Mouse (Mus musculus) forebrain, embryonic 13.5 days (tissue): ENCODE results near the gene Vdac2. TPM values are rescaled to one million over a fixed set of nuclear protein-coding genes. Genes with fewer than 3 reads are reported as not detected.

ENCODE experiments used
- ATAC-seq: fragments of 200-750 bp; cut with Nextera tagmentation; 2 replicates; pipeline ENCODE4 v1.8.0; 2017
- H3K27ac ChIP-seq: fragments of 300-500 bp; sonication (generic); 2 replicates; pipeline ENCODE4 v1.5.1; 2015; ENCODE audit warnings: inconsistent platforms, mild to moderate bottlenecking, moderate library complexity
- H3K27me3 ChIP-seq: fragments of 300-500 bp; sonication (generic); 2 replicates; pipeline ENCODE4 v1.6.1; 2015; ENCODE audit warnings: mild to moderate bottlenecking, inconsistent platforms
- H3K36me3 ChIP-seq: fragments of 300-500 bp; sonication (generic); 2 replicates; pipeline ENCODE4 v1.6.1; 2015; ENCODE audit warnings: mild to moderate bottlenecking, inconsistent platforms; ENCODE audit not compliant: poor library complexity, severe bottlenecking
- H3K4me1 ChIP-seq: fragments of 300-500 bp; sonication (generic); 2 replicates; pipeline ENCODE4 v1.6.1; 2015; ENCODE audit warnings: inconsistent platforms
- H3K4me2 ChIP-seq: fragments of 300-500 bp; sonication (generic); 2 replicates; pipeline ENCODE4 v1.6.1; 2015; ENCODE audit warnings: inconsistent platforms, mild to moderate bottlenecking, moderate library complexity
- H3K4me3 ChIP-seq: fragments of 300-500 bp; sonication (generic); 2 replicates; pipeline ENCODE4 v1.5.1; 2015; ENCODE audit warnings: mild to moderate bottlenecking, inconsistent platforms
- H3K9ac ChIP-seq: fragments of 300-500 bp; sonication (generic); 2 replicates; pipeline ENCODE4 v1.6.1; 2015; ENCODE audit warnings: mild to moderate bottlenecking, inconsistent platforms
- H3K9me3 ChIP-seq: fragments of 300-500 bp; sonication (generic); replicated peaks from 2 replicates; pipeline ENCODE4 v1.6.1; 2016; ENCODE audit warnings: inconsistent platforms
- WGBS: fragments of 180-500 bp; shearing (Covaris S2); methylation state at CpG from one replicate; pipeline ENCODE4 v1.1.7; 2015; 5-methylcytosine and 5-hydroxymethylcytosine counted together
- polyA plus RNA-seq: library from polyadenylated mRNA; unstranded; fragments of >200 nt; fragmentation: Nextera tagmentation; extraction: Ambion mirVana; gene quantifications from 2 replicates; pipeline ENCODE4 v1.2.1, GENCODE M21; 2015

The Vdac2 gene
- 261 and 270 TPM in 2 replicates for polyA plus RNA-seq

DNA sequence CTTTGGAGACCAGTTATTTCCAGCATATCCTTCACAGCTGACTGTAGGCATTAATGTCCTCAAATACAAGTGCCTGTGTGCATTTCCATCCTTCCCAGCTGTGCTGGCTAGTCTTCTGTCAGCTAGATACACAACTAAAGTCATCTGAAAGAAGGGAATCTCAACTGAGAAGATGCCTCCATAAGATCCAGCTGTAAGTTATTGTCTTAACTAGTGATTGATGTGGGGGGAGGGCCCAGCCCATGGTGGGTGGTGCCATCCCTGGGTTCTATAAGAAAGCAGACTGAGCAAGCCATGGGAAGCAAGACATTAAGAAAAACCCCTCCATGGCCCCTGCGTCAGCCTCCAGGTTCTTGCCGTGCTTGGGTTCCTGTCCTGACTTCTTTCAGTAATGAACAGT lies at the start of gene Vdac2:
Gene Vdac2 (plus strand): TSS at position 301 of the 400 bp plus-strand sequence.
- Histone ChIP-seq H3K4me2 (no peak within 1 kb of the TSS), H3K4me1 (0 out of 2 replicates have a peak, but pooled peaks cover 6% of the 10 kb centered on the region), H3K9ac (no peak within 1 kb of the TSS), H3K4me3 (no peak within 1 kb of the TSS), H3K9me3 (no peaks in the 10 kb centered on the region), H3K27me3 (no peaks in the 10 kb centered on the region), H3K36me3 (no peaks in the 10 kb centered on the region), H3K27ac (no peak within 1 kb of the TSS)
- 97% methylated on average over 2 of the region's 2 CpGs for WGBS
- no peak for ATAC-seq

GRCm38 (mm10) chr14:21776201-21776600 lies 48.8 kb upstream of the Vdac2 start:
- Histone ChIP-seq H3K27ac (no peak overlapping the region), H3K9me3 (no peaks in the 10 kb centered on the region), H3K4me1 (no peaks in the 10 kb centered on the region), H3K4me2 (no peak overlapping the region), H3K4me3 (no peak overlapping the region), H3K27me3 (no peaks in the 10 kb centered on the region), H3K9ac (no peak overlapping the region), H3K36me3 (peaks cover 38% of the 10 kb centered on the region)
- no peak for ATAC-seq
- 95% methylated on average over 4 of the region's 4 CpGs for WGBS

GRCm38 (mm10) chr14:21786500-21786899 lies 38.5 kb upstream of the Vdac2 start:
- no peak overlapping the region for H3K9ac ChIP-seq
- ATAC-seq = no peak
- H3K36me3 ChIP-seq = peaks cover 39% of the 10 kb centered on the region
- 54% methylated on average over 4 of the region's 4 CpGs for WGBS
- H3K27me3 ChIP-seq = no peaks in the 10 kb centered on the region
- H3K4me1 ChIP-seq = peaks cover 6% of the 10 kb centered on the region
- no peak overlapping the region for H3K27ac ChIP-seq
- H3K4me3 ChIP-seq = no peak overlapping the region
- no peaks in the 10 kb centered on the region for H3K9me3 ChIP-seq
- no peak overlapping the region for H3K4me2 ChIP-seq

GRCm38 (mm10) chr14:21787374-21787773 lies 37.7 kb upstream of the Vdac2 start:
- H3K27me3 ChIP-seq = no peaks in the 10 kb centered on the region
- no peaks in the 10 kb centered on the region for H3K9me3 ChIP-seq
- no peak overlapping the region for H3K4me2 ChIP-seq
- no peak overlapping the region for H3K27ac ChIP-seq
- H3K4me1 ChIP-seq = peaks cover 6% of the 10 kb centered on the region
- H3K36me3 ChIP-seq = peaks cover 46% of the 10 kb centered on the region
- no peak overlapping the region for H3K9ac ChIP-seq
- no peak overlapping the region for H3K4me3 ChIP-seq
- no peak for ATAC-seq
- WGBS = 82% methylated on average over 3 of the region's 3 CpGs

- WGBS = 89% methylated on average over 5 of the region's 5 CpGs
- H3K4me2 ChIP-seq = no peak overlapping the region
- H3K27ac ChIP-seq = no peak overlapping the region
- peaks cover 54% of the 10 kb centered on the region for H3K36me3 ChIP-seq
- no peaks in the 10 kb centered on the region for H3K9me3 ChIP-seq
- no peak overlapping the region for H3K4me3 ChIP-seq
- peaks cover 6% of the 10 kb centered on the region for H3K4me1 ChIP-seq
- no peaks in the 10 kb centered on the region for H3K27me3 ChIP-seq
- ATAC-seq = no peak
- no peak overlapping the region for H3K9ac ChIP-seq
Measured at GRCm38 (mm10) chr14:21788121-21788520, 36.9 kb upstream of the Vdac2 start.

DNA sequence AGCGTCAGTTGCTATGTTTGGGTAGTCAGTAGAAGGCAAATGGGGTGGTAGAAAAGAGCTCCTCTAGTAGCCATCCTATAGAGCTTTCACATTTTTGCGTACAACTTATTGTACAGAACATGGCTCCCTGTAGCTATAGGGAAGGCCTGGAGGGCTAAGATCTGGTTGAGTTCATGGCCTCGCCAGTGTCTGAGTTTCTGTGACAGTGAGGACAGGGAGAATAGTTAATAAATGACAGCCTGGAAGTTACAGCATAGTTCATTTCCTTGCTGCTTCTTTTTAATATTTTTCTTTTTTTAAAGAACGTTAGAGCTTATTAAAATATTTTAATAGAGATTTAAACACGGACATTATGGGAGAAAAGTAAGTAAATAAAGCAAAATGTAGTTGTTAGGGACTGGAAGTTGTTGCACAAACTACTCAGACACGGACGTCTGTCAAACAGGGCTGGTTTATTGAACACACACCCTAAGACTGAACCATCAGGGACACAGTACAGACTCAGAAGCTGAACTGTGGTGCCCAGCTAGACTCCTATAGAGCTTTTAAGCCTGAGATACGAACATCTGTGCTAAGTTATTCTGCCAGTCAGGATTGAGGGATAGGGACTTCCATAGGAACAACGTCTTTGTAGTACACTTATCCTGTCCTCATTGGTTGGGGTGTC lies 34.3 kb upstream of the Vdac2 start:
- H3K4me2 ChIP-seq = no peak overlapping the region
- no peaks in the 10 kb centered on the region for H3K9me3 ChIP-seq
- H3K27me3 ChIP-seq = no peaks in the 10 kb centered on the region
- H3K9ac ChIP-seq = no peak overlapping the region
- no peak overlapping the region for H3K4me3 ChIP-seq
- ATAC-seq = no peak
- peaks cover 46% of the 10 kb centered on the region for H3K36me3 ChIP-seq
- WGBS = 93% methylated on average over 9 of the region's 9 CpGs
- H3K27ac ChIP-seq = no peak overlapping the region
- H3K4me1 ChIP-seq = peaks cover 13% of the 10 kb centered on the region

DNA sequence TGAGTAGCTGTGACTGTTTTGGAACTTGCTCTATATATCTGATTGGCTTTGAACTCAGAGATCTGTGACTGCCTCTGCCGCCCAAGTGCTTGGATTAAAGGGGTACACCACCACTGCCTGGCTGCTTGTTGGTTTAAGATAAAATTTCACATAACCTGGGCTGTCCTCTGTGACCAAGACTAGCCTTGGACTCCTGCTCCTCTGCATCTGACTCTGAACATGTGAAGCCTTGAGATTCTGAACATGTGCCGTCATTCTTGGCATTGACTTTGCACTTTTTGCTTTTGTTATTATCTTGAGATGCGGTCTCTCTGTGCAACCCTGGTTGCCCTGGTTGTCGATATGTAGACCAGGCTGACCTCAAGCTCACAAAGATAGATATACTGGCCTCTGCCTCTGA lies 33.3 kb upstream of the Vdac2 start:
- H3K4me1 ChIP-seq = peaks cover 8% of the 10 kb centered on the region
- 94% methylated on average over 4 of the region's 4 CpGs for WGBS
- H3K4me2 ChIP-seq = no peak overlapping the region
- H3K36me3 ChIP-seq = peaks cover 41% of the 10 kb centered on the region
- no peaks in the 10 kb centered on the region for H3K9me3 ChIP-seq
- H3K9ac ChIP-seq = no peak overlapping the region
- H3K27me3 ChIP-seq = no peaks in the 10 kb centered on the region
- ATAC-seq = no peak
- no peak overlapping the region for H3K4me3 ChIP-seq
- H3K27ac ChIP-seq = no peak overlapping the region

DNA sequence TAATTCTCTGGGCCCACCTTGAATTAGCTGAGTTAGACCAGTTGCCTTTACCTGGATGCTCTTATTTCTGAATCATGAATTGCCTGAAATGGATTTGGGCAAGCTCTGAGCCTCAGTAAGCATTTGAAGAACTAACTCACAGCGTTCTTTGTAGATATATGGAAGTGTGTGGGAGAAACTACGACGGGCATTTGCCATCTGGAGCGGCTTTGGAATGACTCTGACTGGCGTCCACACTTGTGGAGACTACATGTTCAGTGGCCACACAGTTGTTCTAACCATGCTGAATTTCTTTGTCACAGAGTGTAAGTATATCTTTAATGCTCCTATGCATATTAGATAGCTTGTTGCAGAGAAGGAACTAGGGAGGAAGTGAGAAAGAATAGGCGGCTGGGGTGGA lies 32.8 kb upstream of the Vdac2 start:
- no peaks in the 10 kb centered on the region for H3K27me3 ChIP-seq
- peaks cover 41% of the 10 kb centered on the region for H3K36me3 ChIP-seq
- H3K27ac ChIP-seq = no peak overlapping the region
- H3K4me1 ChIP-seq = 0 out of 2 replicates have a peak, but pooled peaks cover 7% of the 10 kb centered on the region
- no peaks in the 10 kb centered on the region for H3K9me3 ChIP-seq
- 97% methylated on average over 6 of the region's 6 CpGs for WGBS
- no peak for ATAC-seq
- no peak overlapping the region for H3K4me3 ChIP-seq
- H3K4me2 ChIP-seq = no peak overlapping the region
- H3K9ac ChIP-seq = no peak overlapping the region

GRCm38 (mm10) chr14:21800641-21801040 lies 24.4 kb upstream of the Vdac2 start:
- 95% methylated on average over 4 of the region's 4 CpGs for WGBS
- ATAC-seq = no peak

DNA sequence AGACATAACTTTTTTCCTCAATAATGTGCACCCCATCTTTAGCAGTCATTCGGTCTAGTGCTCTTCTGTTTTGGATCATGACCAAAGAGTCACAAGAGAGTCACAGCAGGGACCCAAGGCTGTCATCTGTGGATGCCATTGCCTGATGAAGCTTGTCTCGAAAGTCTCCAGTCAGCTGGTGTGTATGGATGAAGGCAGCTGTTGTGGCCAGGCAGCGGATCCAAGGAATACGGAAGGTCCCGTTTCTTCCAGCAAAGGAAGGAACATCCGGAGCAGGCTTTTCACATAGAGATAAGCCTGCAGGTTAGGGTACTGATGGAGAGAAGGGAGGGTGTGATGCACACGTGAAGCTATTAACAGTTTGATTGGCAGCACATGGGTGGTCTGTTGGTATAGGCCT lies 23.4 kb upstream of the Vdac2 start:
- WGBS = 82% methylated on average over 7 of the region's 7 CpGs
- Histone ChIP-seq H3K27me3 (no peaks in the 10 kb centered on the region), H3K9ac (no peak overlapping the region), H3K4me3 (no peak overlapping the region), H3K4me1 (no peaks in the 10 kb centered on the region), H3K9me3 (no peaks in the 10 kb centered on the region), H3K27ac (no peak overlapping the region), H3K4me2 (no peak overlapping the region), H3K36me3 (peaks cover 9% of the 10 kb centered on the region; the same call in 1 of the 2 replicates)
- no peak for ATAC-seq

More at GRCm38 (mm10) chr14:21800641-21801040, 24.4 kb upstream of the Vdac2 start:
- Histone ChIP-seq H3K27ac (no peak overlapping the region), H3K4me1 (no peaks in the 10 kb centered on the region), H3K4me3 (no peak overlapping the region), H3K36me3 (peaks cover 9% of the 10 kb centered on the region; the same call in 1 of the 2 replicates), H3K27me3 (no peaks in the 10 kb centered on the region), H3K9ac (no peak overlapping the region), H3K9me3 (no peaks in the 10 kb centered on the region), H3K4me2 (no peak overlapping the region)

DNA sequence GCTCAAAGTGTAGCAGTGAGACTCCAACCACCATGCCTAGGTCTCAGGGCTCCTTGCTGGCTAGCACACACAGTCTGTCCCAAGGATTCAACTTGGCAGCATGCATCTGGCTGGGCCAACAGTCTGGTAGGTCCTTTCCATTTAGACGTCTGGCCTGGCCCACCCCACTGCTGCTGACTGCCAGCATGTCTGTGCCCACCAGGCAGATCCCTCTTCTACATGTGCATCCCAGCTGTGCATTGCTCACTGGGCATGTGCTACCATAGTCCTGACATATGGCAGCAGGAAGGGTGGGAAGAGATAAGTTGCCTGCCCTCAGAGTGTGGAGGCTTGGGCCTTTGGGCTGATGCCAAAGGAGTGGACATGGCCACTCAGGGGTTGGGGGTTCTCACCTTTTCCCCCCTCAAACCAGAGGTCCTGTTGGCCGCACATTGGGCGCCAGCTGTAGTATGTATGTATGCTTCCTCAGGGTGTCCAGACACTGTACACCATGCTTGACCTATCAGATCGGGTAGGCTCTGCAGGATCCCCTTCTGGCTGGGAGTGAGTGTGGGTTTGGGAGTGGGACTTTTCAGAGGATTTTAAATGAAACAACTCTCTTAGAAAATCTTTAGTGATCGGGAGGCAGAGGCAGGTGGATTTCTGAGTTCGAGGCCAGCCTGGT lies 22.4 kb upstream of the Vdac2 start:
- H3K4me1 ChIP-seq = no peaks in the 10 kb centered on the region
- 94% methylated on average over 6 of the region's 6 CpGs for WGBS
- no peaks in the 10 kb centered on the region for H3K27me3 ChIP-seq
- no peak overlapping the region for H3K4me2 ChIP-seq
- no peak for ATAC-seq
- no peak overlapping the region for H3K4me3 ChIP-seq
- H3K9me3 ChIP-seq = no peaks in the 10 kb centered on the region
- H3K27ac ChIP-seq = no peak overlapping the region
- no peak overlapping the region for H3K9ac ChIP-seq
- H3K36me3 ChIP-seq = peaks cover 9% of the 10 kb centered on the region; the same call in 1 of the 2 replicates

- Histone ChIP-seq H3K4me2 (no peak overlapping the region), H3K27ac (no peak overlapping the region), H3K9me3 (no peaks in the 10 kb centered on the region), H3K36me3 (no peaks in the 10 kb centered on the region), H3K4me1 (no peaks in the 10 kb centered on the region), H3K4me3 (no peak overlapping the region), H3K9ac (no peak overlapping the region), H3K27me3 (no peaks in the 10 kb centered on the region)
- WGBS = 92% methylated on average over 2 of the region's 2 CpGs
- ATAC-seq = no peak
Measured at GRCm38 (mm10) chr14:21806203-21806602, 18.8 kb upstream of the Vdac2 start.
